Mouse (Mus musculus) midbrain, embryonic 13.5 days (tissue): ENCODE measurements around the gene Cct7. TPM values are rescaled to one million over a fixed set of nuclear protein-coding genes. Genes with fewer than 3 reads are reported as not detected.
A peak's percentile ranks its signal among the peaks of the same experiment; 100 is the strongest.

Source experiments
- ATAC-seq: fragments of 200-750 bp; cut with Nextera tagmentation; 2 replicates; pipeline ENCODE4 v1.8.0; 2017; ENCODE audit warnings: mild to moderate bottlenecking, moderate TSS enrichment, moderate library complexity
- H3K27ac ChIP-seq: fragments of 300-500 bp; sonication (generic); 2 replicates; pipeline ENCODE4 v1.5.1; 2015; ENCODE audit warnings: inconsistent platforms, mild to moderate bottlenecking, moderate library complexity
- H3K27me3 ChIP-seq: fragments of 300-500 bp; sonication (generic); 2 replicates; pipeline ENCODE4 v1.6.1; 2015; ENCODE audit warnings: mild to moderate bottlenecking, inconsistent platforms
- H3K36me3 ChIP-seq: fragments of 300-500 bp; sonication (generic); 2 replicates; pipeline ENCODE4 v1.6.1; 2015; ENCODE audit warnings: mild to moderate bottlenecking, inconsistent platforms
- H3K4me1 ChIP-seq: fragments of 300-500 bp; sonication (generic); replicated peaks from 2 replicates; pipeline ENCODE4 v1.6.1; 2015; ENCODE audit warnings: inconsistent platforms
- H3K4me2 ChIP-seq: fragments of 300-500 bp; sonication (generic); replicated peaks from 2 replicates; pipeline ENCODE4 v1.6.1; 2015; ENCODE audit warnings: moderate library complexity, mild to moderate bottlenecking, inconsistent platforms
- H3K4me3 ChIP-seq: fragments of 300-500 bp; sonication (generic); replicated peaks from 2 replicates; pipeline ENCODE4 v1.5.1; 2015; ENCODE audit warnings: mild to moderate bottlenecking, inconsistent platforms
- H3K9ac ChIP-seq: fragments of 300-500 bp; sonication (generic); replicated peaks from 2 replicates; pipeline ENCODE4 v1.6.1; 2015; ENCODE audit warnings: mild to moderate bottlenecking, inconsistent platforms
- H3K9me3 ChIP-seq: fragments of 300-500 bp; sonication (generic); 2 replicates; pipeline ENCODE4 v1.6.1; 2016; ENCODE audit warnings: mild to moderate bottlenecking, inconsistent platforms
- WGBS: fragments of 180-500 bp; shearing (Covaris S2); methylation state at CpG from one replicate; pipeline ENCODE4 v1.1.7; 2015; 5-methylcytosine and 5-hydroxymethylcytosine counted together
- polyA plus RNA-seq: library from polyadenylated mRNA; unstranded; fragments of >200 nt; fragmentation: Nextera tagmentation; extraction: Ambion mirVana; gene quantifications from 2 replicates; pipeline ENCODE4 v1.2.1, GENCODE M21; 2015

Gene Cct7
- polyA plus RNA-seq, 1 experiment from 2014 or later, result 630 TPM

GRCm38 (mm10) chr6:85465381-85465780 lies 14.1 kb downstream of the Cct7 start:
- Histone ChIP-seq H3K27ac (no peak overlapping the region), H3K4me2 (no peak overlapping the region), H3K4me3 (no peak overlapping the region), H3K4me1 (no peaks in the 10 kb centered on the region), H3K27me3 (no peaks in the 10 kb centered on the region), H3K9me3 (no peaks in the 10 kb centered on the region), H3K36me3 (peaks cover 99% of the 10 kb centered on the region), H3K9ac (no peak overlapping the region)
- ATAC-seq, result no peak

- Histone ChIP-seq H3K4me1 (0 out of 2 replicates have a peak, but pooled peaks cover 4% of the 10 kb centered on the region), H3K4me3 (no peak overlapping the region), H3K9ac (no peak overlapping the region), H3K4me2 (no peak overlapping the region), H3K27me3 (no peaks in the 10 kb centered on the region), H3K27ac (no peak overlapping the region), H3K9me3 (no peaks in the 10 kb centered on the region), H3K36me3 (peaks cover 75% of the 10 kb centered on the region)
- 81% methylated on average over 5 of the region's 5 CpGs for WGBS
- ATAC-seq, result peak; percentile 59; the same call in 1 of the 2 replicates
Measured at GRCm38 (mm10) chr6:85469660-85470430, 18.5 kb downstream of the Cct7 start.

GRCm38 (mm10) chr6:85471962-85472361 lies 20.6 kb downstream of the Cct7 start:
- H3K9ac ChIP-seq, result no peak overlapping the region; the same call in 1 of the 2 replicates
- H3K27ac ChIP-seq, result no peak overlapping the region
- H3K4me2 ChIP-seq, result no peak overlapping the region
- H3K4me3 ChIP-seq, result no peak overlapping the region
- H3K4me1 ChIP-seq, result 0 out of 2 replicates have a peak, but pooled peaks cover 4% of the 10 kb centered on the region
- no peaks in the 10 kb centered on the region for H3K9me3 ChIP-seq
- ATAC-seq, result no peak
- H3K27me3 ChIP-seq, result no peaks in the 10 kb centered on the region
- peaks cover 62% of the 10 kb centered on the region for H3K36me3 ChIP-seq
- 66% methylated on average over 8 of the region's 8 CpGs for WGBS

- Histone ChIP-seq H3K27ac (no peak overlapping the region), H3K9me3 (no peaks in the 10 kb centered on the region), H3K4me2 (no peak overlapping the region), H3K9ac (no peak overlapping the region; the same call in 1 of the 2 replicates), H3K4me1 (0 out of 2 replicates have a peak, but pooled peaks cover 4% of the 10 kb centered on the region), H3K27me3 (no peaks in the 10 kb centered on the region), H3K4me3 (no peak overlapping the region), H3K36me3 (peaks cover 58% of the 10 kb centered on the region)
- WGBS, result 51% methylated on average over 5 of the region's 5 CpGs
- no peak for ATAC-seq
Measured at GRCm38 (mm10) chr6:85472542-85472941, 21.2 kb downstream of the Cct7 start.

- Histone ChIP-seq H3K4me1 (0 out of 2 replicates have a peak, but pooled peaks cover 4% of the 10 kb centered on the region), H3K27me3 (no peaks in the 10 kb centered on the region), H3K36me3 (peaks cover 47% of the 10 kb centered on the region), H3K4me3 (no peak overlapping the region), H3K27ac (no peak overlapping the region), H3K9ac (no peak overlapping the region), H3K9me3 (no peaks in the 10 kb centered on the region), H3K4me2 (no peak overlapping the region)
- ATAC-seq, result no peak
- 92% methylated on average over 3 of the region's 3 CpGs for WGBS
Measured at GRCm38 (mm10) chr6:85475581-85475980, 24.3 kb downstream of the Cct7 start.

- Histone ChIP-seq H3K36me3 (peaks cover 44% of the 10 kb centered on the region), H3K4me2 (no peak overlapping the region)
Measured at GRCm38 (mm10) chr6:85477366-85477917, 26.1 kb downstream of the Cct7 start.

GRCm38 (mm10) chr6:85478416-85478815 lies 27.1 kb downstream of the Cct7 start:
- H3K4me1 ChIP-seq, result no peaks in the 10 kb centered on the region
- H3K4me3 ChIP-seq, result no peak overlapping the region
- no peaks in the 10 kb centered on the region for H3K9me3 ChIP-seq
- peaks cover 10% of the 10 kb centered on the region; the same call in 1 of the 2 replicates for H3K27me3 ChIP-seq
- H3K36me3 ChIP-seq, result peaks cover 34% of the 10 kb centered on the region
- no peak for ATAC-seq
- no peak overlapping the region for H3K27ac ChIP-seq
- H3K4me2 ChIP-seq, result no peak overlapping the region
- WGBS, result 45% methylated on average over 14 of the region's 14 CpGs
- no peak overlapping the region for H3K9ac ChIP-seq

More at GRCm38 (mm10) chr6:85477366-85477917, 26.1 kb downstream of the Cct7 start:
- Histone ChIP-seq H3K9me3 (no peaks in the 10 kb centered on the region), H3K9ac (no peak overlapping the region), H3K4me3 (no peak overlapping the region), H3K4me1 (no peaks in the 10 kb centered on the region), H3K27ac (no peak overlapping the region), H3K27me3 (peaks cover 4% of the 10 kb centered on the region; the same call in 1 of the 2 replicates)
- peak; percentile 51; the same call in 1 of the 2 replicates for ATAC-seq
- 44% methylated on average over 10 of the region's 10 CpGs for WGBS

DNA sequence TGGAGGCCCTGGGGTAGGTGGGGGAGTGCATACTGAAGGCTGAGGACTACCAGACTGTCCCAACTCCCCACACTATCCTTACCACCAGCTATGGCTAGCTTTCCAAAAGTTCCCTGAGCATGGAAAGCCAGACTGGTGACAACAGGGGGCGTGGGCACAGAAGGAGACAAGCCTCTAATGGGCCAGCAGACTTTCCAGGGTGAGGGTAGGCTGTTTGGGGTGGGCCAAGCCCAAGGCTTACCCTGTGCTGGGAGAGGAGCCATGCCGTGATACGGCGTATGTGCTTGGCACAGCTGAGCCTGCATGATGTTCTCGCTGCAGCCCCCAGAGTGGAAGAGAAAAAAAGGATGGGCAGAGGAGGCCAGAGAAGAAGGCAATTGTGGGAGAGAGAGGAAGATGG lies 28.7 kb downstream of the Cct7 start:
- no peak for ATAC-seq
- H3K36me3 ChIP-seq, result peaks cover 26% of the 10 kb centered on the region
- H3K4me3 ChIP-seq, result no peak overlapping the region
- WGBS, result 82% methylated on average over 5 of the region's 5 CpGs
- peaks cover 26% of the 10 kb centered on the region for H3K27me3 ChIP-seq
- peaks cover 12% of the 10 kb centered on the region for H3K4me1 ChIP-seq
- H3K4me2 ChIP-seq, result no peak overlapping the region
- no peak overlapping the region for H3K9ac ChIP-seq
- no peak overlapping the region for H3K27ac ChIP-seq
- no peaks in the 10 kb centered on the region for H3K9me3 ChIP-seq

- Histone ChIP-seq H3K9me3 (no peaks in the 10 kb centered on the region), H3K27me3 (peaks cover 33% of the 10 kb centered on the region), H3K4me3 (no peak overlapping the region), H3K36me3 (peaks cover 21% of the 10 kb centered on the region), H3K4me2 (no peak overlapping the region), H3K9ac (no peak overlapping the region), H3K4me1 (peaks cover 13% of the 10 kb centered on the region), H3K27ac (no peak overlapping the region)
- 77% methylated on average over 16 of the region's 16 CpGs for WGBS
- no peak for ATAC-seq
Measured at GRCm38 (mm10) chr6:85480685-85481084, 29.4 kb downstream of the Cct7 start.

GRCm38 (mm10) chr6:85483843-85484721 lies 32.8 kb downstream of the Cct7 start:
- Histone ChIP-seq H3K4me3 (peak overlapping the region; percentile 38), H3K4me1 (peaks cover 25% of the 10 kb centered on the region), H3K9ac (peak overlapping the region; percentile 36), H3K27ac (no peak overlapping the region), H3K27me3 (peaks cover 49% of the 10 kb centered on the region), H3K4me2 (peak overlapping the region; percentile 54), H3K9me3 (no peaks in the 10 kb centered on the region), H3K36me3 (peaks cover 7% of the 10 kb centered on the region)
- 3% methylated on average over 92 of the region's 92 CpGs for WGBS
- peak; percentile 46 for ATAC-seq

DNA sequence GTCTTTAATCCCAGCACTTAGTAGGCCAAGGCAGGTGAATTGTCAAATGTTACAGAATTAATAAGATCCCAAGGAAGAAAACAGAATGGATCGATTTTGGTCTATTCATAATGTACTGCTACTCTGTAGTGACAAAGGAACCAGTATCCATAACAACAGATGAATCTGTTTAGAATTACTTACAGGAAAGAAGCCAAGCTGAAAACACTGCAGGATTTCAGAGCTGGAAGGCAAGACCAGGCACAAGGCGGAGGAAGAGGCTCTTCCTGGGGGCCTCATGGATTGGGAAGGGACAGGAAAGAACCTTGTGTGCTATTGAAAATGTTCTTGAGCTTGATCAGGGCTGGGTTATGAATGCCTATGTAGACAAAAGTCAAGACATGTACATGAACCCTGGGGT lies 34.4 kb downstream of the Cct7 start:
- H3K9me3 ChIP-seq, result no peaks in the 10 kb centered on the region
- H3K9ac ChIP-seq, result no peak overlapping the region
- no peak for ATAC-seq
- no peaks in the 10 kb centered on the region for H3K36me3 ChIP-seq
- peaks cover 28% of the 10 kb centered on the region for H3K4me1 ChIP-seq
- peaks cover 49% of the 10 kb centered on the region for H3K27me3 ChIP-seq
- WGBS, result 72% methylated on average over 2 of the region's 2 CpGs
- H3K4me3 ChIP-seq, result no peak overlapping the region
- H3K27ac ChIP-seq, result no peak overlapping the region
- H3K4me2 ChIP-seq, result no peak overlapping the region

DNA sequence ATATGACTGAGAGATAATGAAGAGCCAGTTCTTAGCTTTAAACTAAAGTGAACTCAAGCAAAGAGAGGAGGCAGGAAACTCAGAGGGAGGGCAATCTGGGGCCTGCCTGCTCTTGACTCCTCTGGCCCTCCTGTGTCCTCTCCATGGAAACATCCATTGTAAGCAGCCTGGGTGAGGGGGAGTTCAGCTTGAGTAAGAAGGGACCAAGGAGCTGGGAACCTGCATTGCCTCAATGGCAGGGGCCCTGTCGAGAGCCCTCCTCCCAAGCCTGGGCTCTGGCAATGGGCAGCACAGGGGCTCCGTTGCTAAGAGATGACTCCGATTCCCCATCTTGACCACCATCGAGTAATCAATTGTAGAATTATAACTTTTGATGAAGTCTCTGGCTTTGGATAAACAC lies 37.2 kb downstream of the Cct7 start:
- no peak overlapping the region for H3K27ac ChIP-seq
- no peak overlapping the region for H3K4me2 ChIP-seq
- H3K9ac ChIP-seq, result no peak overlapping the region
- H3K27me3 ChIP-seq, result peaks cover 38% of the 10 kb centered on the region
- ATAC-seq, result no peak
- no peaks in the 10 kb centered on the region for H3K36me3 ChIP-seq
- H3K9me3 ChIP-seq, result no peaks in the 10 kb centered on the region
- peaks cover 28% of the 10 kb centered on the region for H3K4me1 ChIP-seq
- no peak overlapping the region for H3K4me3 ChIP-seq
- 23% methylated on average over 4 of the region's 4 CpGs for WGBS
